Comparison of ENCODE assay signal across 8 mouse cellular contexts in genomic region chr10:96263544-96263943, GRCm38 (mm10).
DNase-seq lines count a peak whose midpoint lies in the region; ATAC-seq and TF ChIP-seq lines count a peak whose summit lies in the region.

No protein-coding gene starts in this region.

- no peak for TF ChIP-seq POLR2A in liver, adult 2 months (IDR thresholded peaks at IDR 0.05; ENCODE audit: extremely low read depth, insufficient read depth, low read length)
- no peak for TF ChIP-seq POLR2A in limb, embryonic 14.5 days (IDR thresholded peaks at IDR 0.05; ENCODE audit: borderline replicate concordance, extremely low read depth, insufficient read depth, insufficient read length)

- no peak overlapping the region for H3K9ac ChIP-seq in liver, adult 2 months (ENCODE audit: low read depth, low read length)
- no peak overlapping the region for H3K9ac ChIP-seq in liver, embryonic 12.5 days
- H3K9ac ChIP-seq in limb, embryonic 14.5 days (ENCODE audit: low read depth, low read length, severe bottlenecking) = no peak overlapping the region
- no peak overlapping the region for H3K9ac ChIP-seq in midbrain, embryonic 16.5 days (ENCODE audit: low read depth, low read length)

- TF ChIP-seq CTCF in liver, adult 2 months (IDR thresholded peaks at IDR 0.05; ENCODE audit: low read depth, low read length) = no peak

- H3K9me3 ChIP-seq in liver, embryonic 12.5 days (replicated peaks) = no peaks in the 10 kb centered on the region
- H3K9me3 ChIP-seq in heart, embryonic 10.5 days = no peaks in the 10 kb centered on the region
- no peaks in the 10 kb centered on the region for H3K9me3 ChIP-seq in limb, embryonic 14.5 days (ENCODE audit: control insufficient read depth, low read length)
- no peaks in the 10 kb centered on the region for H3K9me3 ChIP-seq in midbrain, embryonic 16.5 days (replicated peaks; ENCODE audit: control insufficient read depth, low read length, poor library complexity, severe bottlenecking)

- no peak overlapping the region for H3K27ac ChIP-seq in liver, adult 2 months (replicated peaks; ENCODE audit: insufficient read depth, low read depth, low read length)
- no peak overlapping the region for H3K27ac ChIP-seq in liver, embryonic 12.5 days
- 0 out of 2 replicates have a peak overlapping the region, but pooled peaks have one; percentile 29 for H3K27ac ChIP-seq in heart, embryonic 10.5 days
- H3K27ac ChIP-seq in limb, embryonic 14.5 days (replicated peaks; ENCODE audit: low read depth, low read length) = peak overlapping the region; percentile 20; the same call in 1 of the 2 replicates
- no peak overlapping the region for H3K27ac ChIP-seq in midbrain, embryonic 16.5 days (ENCODE audit: low read length)

- H3K4me2 ChIP-seq in liver, embryonic 12.5 days = no peak overlapping the region
- H3K4me2 ChIP-seq in limb, embryonic 14.5 days (replicated peaks; ENCODE audit: low read depth, low read length, severe bottlenecking) = peak overlapping the region; percentile 10; the same call in 1 of the 2 replicates
- no peak overlapping the region for H3K4me2 ChIP-seq in midbrain, embryonic 16.5 days (ENCODE audit: low read length)

- 20% methylated on average over 7 of the region's 7 CpGs for WGBS in liver, adult 2 months
- WGBS in liver, embryonic 12.5 days (ENCODE audit: insufficient replicate concordance) = 44% methylated on average over 7 of the region's 7 CpGs
- 38% methylated on average over 7 of the region's 7 CpGs for WGBS in heart, embryonic 10.5 days
- 6% methylated on average over 7 of the region's 7 CpGs for WGBS in limb, embryonic 14.5 days
- 34% methylated on average over 7 of the region's 7 CpGs for WGBS in midbrain, embryonic 16.5 days

- H3K79me2 ChIP-seq in liver, adult 2 months (ENCODE audit: control insufficient read depth, insufficient read depth, low read length) = no peaks in the 10 kb centered on the region

- ATAC-seq in liver, embryonic 12.5 days = no peak
- 0 out of 2 replicates have a peak, but pooled peaks have one; percentile 8 for ATAC-seq in limb, embryonic 14.5 days (ENCODE audit: low FRiP score, low read depth)
- no peak for ATAC-seq in midbrain, embryonic 16.5 days

- no peaks in the 10 kb centered on the region for H3K27me3 ChIP-seq in liver, adult 2 months (ENCODE audit: control insufficient read depth, insufficient read depth, low read length)
- no peaks in the 10 kb centered on the region for H3K27me3 ChIP-seq in liver, embryonic 12.5 days (replicated peaks)
- H3K27me3 ChIP-seq in heart, embryonic 10.5 days (ENCODE audit: insufficient read depth, poor library complexity, severe bottlenecking) = no peaks in the 10 kb centered on the region
- H3K27me3 ChIP-seq in limb, embryonic 14.5 days (ENCODE audit: control insufficient read depth, insufficient read depth, low read length) = no peaks in the 10 kb centered on the region
- H3K27me3 ChIP-seq in midbrain, embryonic 16.5 days (ENCODE audit: control insufficient read depth, insufficient read depth, low read depth, low read length) = no peaks in the 10 kb centered on the region

- H3K36me3 ChIP-seq in liver, adult 2 months (ENCODE audit: control insufficient read depth, insufficient read depth, low read length) = no peaks in the 10 kb centered on the region
- no peaks in the 10 kb centered on the region for H3K36me3 ChIP-seq in liver, embryonic 12.5 days
- no peaks in the 10 kb centered on the region for H3K36me3 ChIP-seq in heart, embryonic 10.5 days
- H3K36me3 ChIP-seq in limb, embryonic 14.5 days (ENCODE audit: control insufficient read depth, insufficient read depth, low read length) = no peaks in the 10 kb centered on the region
- no peaks in the 10 kb centered on the region for H3K36me3 ChIP-seq in midbrain, embryonic 16.5 days (ENCODE audit: control insufficient read depth, insufficient read depth, low read length)

- no peak overlapping the region for H3K4me3 ChIP-seq in liver, adult 2 months (ENCODE audit: insufficient read depth, low read depth, low read length)
- H3K4me3 ChIP-seq in liver, embryonic 12.5 days = no peak overlapping the region
- no peak overlapping the region for H3K4me3 ChIP-seq in heart, embryonic 10.5 days
- no peak overlapping the region for H3K4me3 ChIP-seq in limb, embryonic 14.5 days (replicated peaks; ENCODE audit: low read length)
- no peak overlapping the region for H3K4me3 ChIP-seq in midbrain, embryonic 16.5 days (ENCODE audit: low read depth, low read length)

- no peaks in the 10 kb centered on the region for H3K4me1 ChIP-seq in liver, adult 2 months (ENCODE audit: control insufficient read depth, insufficient read depth, low read length)
- H3K4me1 ChIP-seq in liver, embryonic 12.5 days = peaks cover 5% of the 10 kb centered on the region; the same call in 1 of the 2 replicates
- H3K4me1 ChIP-seq in heart, embryonic 10.5 days = peaks cover 25% of the 10 kb centered on the region
- H3K4me1 ChIP-seq in limb, embryonic 14.5 days (ENCODE audit: control insufficient read depth, insufficient read depth, low read length) = peaks cover 41% of the 10 kb centered on the region
- H3K4me1 ChIP-seq in midbrain, embryonic 16.5 days (ENCODE audit: control insufficient read depth, insufficient read depth, low read length) = no peaks in the 10 kb centered on the region; the same call in none of the 2 replicates

- DNase-seq in liver, adult 2 months (ENCODE audit: extremely low read depth, low read depth, low spot score) = peak; percentile 12
- peak; percentile 75 for DNase-seq in embryo, embryonic 10.5 days (ENCODE audit: low spot score)
- DNase-seq in heart, embryonic 10.5 days (ENCODE audit: low spot score) = no peak
- DNase-seq in limb, embryonic 14.5 days (ENCODE audit: low spot score) = peak; percentile 71
- DNase-seq in T-cell, adult 2 months (ENCODE audit: low spot score) = no peak
- DNase-seq in thymus, adult 18-20 months = no peak

Comparison
In these comparisons a context has a peak if more than half of its experiments do, and no peak if none do; other contexts are left out.
1. DNase-seq: peak in liver, adult 2 months (single experiment), embryo, embryonic 10.5 days (single experiment) and limb, embryonic 14.5 days (single experiment); none in heart, embryonic 10.5 days (single experiment), T-cell, adult 2 months (single experiment) and thymus, adult 18-20 months (0 of 2).
2. H3K27ac ChIP-seq: peak in heart, embryonic 10.5 days (single experiment) and limb, embryonic 14.5 days (single experiment); none in liver, adult 2 months (single experiment), liver, embryonic 12.5 days (single experiment) and midbrain, embryonic 16.5 days (single experiment).